Mouse (Mus musculus) erythroid progenitor cell, adult 5-6 weeks (primary cell): ENCODE data around the gene Asb7. TPM values are rescaled to one million over a fixed set of nuclear protein-coding genes. Genes with fewer than 3 reads are reported as not detected.

ENCODE experiments used
- ATAC-seq: replicated peaks from 2 replicates; pipeline ENCODE4 v1.8.0; 2016; ENCODE audit warnings: moderate number of reproducible peaks, mild to moderate bottlenecking, moderate TSS enrichment, inconsistent platforms; ENCODE audit not compliant: poor library complexity, low FRiP score, severe bottlenecking
- total RNA-seq, 2 experiments: library from RNA; stranded (forward) in 1 of 2; stranded (reverse) in 1 of 2; fragments of 150-400 nt in 1 of 2; fragments of 186-747, 209-891 nt in 1 of 2; gene quantifications; 2 replicates each; pipeline versions ENCODE4 v1.2.3 to v1.2.4; 2015 to 2017; ENCODE audit warnings: low replicate concordance in 2 of 2

Asb7 gene
- total RNA-seq, 2 experiments from 2014 or later: 1.7 to 5.0 TPM

GRCm38 (mm10) chr7:66660972-66661371 lies 28.4 kb downstream of the Asb7 start:
- no peak for ATAC-seq

- no peak for ATAC-seq
Measured at GRCm38 (mm10) chr7:66660291-66660690, 29.1 kb downstream of the Asb7 start.

GRCm38 (mm10) chr7:66655471-66655870 lies 33.9 kb downstream of the Asb7 start:
- ATAC-seq: no peak

GRCm38 (mm10) chr7:66653596-66653995 lies 35.8 kb downstream of the Asb7 start:
- no peak for ATAC-seq

- no peak for ATAC-seq
Measured at GRCm38 (mm10) chr7:66652216-66652615, 37.2 kb downstream of the Asb7 start.

GRCm38 (mm10) chr7:66650883-66651282 lies 38.5 kb downstream of the Asb7 start:
- ATAC-seq: no peak

GRCm38 (mm10) chr7:66649181-66649580 lies 40.2 kb downstream of the Asb7 start:
- no peak for ATAC-seq

GRCm38 (mm10) chr7:66645736-66646135 lies 43.7 kb downstream of the Asb7 start:
- no peak for ATAC-seq

- no peak for ATAC-seq
Measured at GRCm38 (mm10) chr7:66633351-66633750, 56.0 kb downstream of the Asb7 start.

GRCm38 (mm10) chr7:66630154-66630800 lies 59.1 kb downstream of the Asb7 start:
- ATAC-seq: no peak

GRCm38 (mm10) chr7:66629419-66629818 lies 60.0 kb downstream of the Asb7 start:
- no peak for ATAC-seq

- ATAC-seq: no peak
Measured at GRCm38 (mm10) chr7:66623436-66623835, 66.0 kb downstream of the Asb7 start.

- ATAC-seq: no peak
Measured at GRCm38 (mm10) chr7:66601846-66602245, 87.5 kb downstream of the Asb7 start.

- no peak for ATAC-seq
Measured at GRCm38 (mm10) chr7:66600622-66601610, 88.5 kb downstream of the Asb7 start.

- ATAC-seq: no peak
Measured at GRCm38 (mm10) chr7:66600126-66600525, 89.3 kb downstream of the Asb7 start.

GRCm38 (mm10) chr7:66597900-66598299 lies 91.5 kb downstream of the Asb7 start:
- no peak for ATAC-seq

Other genes with a start within 250 kb of the Asb7 start
- 1.8 TPM in 1 of 2 replicates, not detected in the other for gene Lins1, start 293 bp upstream of the Asb7 start, total RNA-seq (2015; ENCODE audit: low replicate concordance)
- 6.1 TPM in 1 of 2 replicates, not detected in the other for gene Lins1, start 293 bp upstream of the Asb7 start, total RNA-seq (2017; ENCODE audit: low replicate concordance)
- not detected in 2 replicates for gene Cers3, start 53.9 kb upstream of the Asb7 start, total RNA-seq (2015; ENCODE audit: low replicate concordance)
- not detected in 2 replicates for gene Cers3, start 53.9 kb upstream of the Asb7 start, total RNA-seq (2017; ENCODE audit: low replicate concordance)
- not detected in 2 replicates for gene Adamts17, start 150.1 kb upstream of the Asb7 start, total RNA-seq (2015; ENCODE audit: low replicate concordance)
- not detected in 2 replicates for gene Adamts17, start 150.1 kb upstream of the Asb7 start, total RNA-seq (2017; ENCODE audit: low replicate concordance)